Mouse (Mus musculus): ENCODE data around the gene Chpt1.
"Not testable (repeated sequence)": the region's sequence is repeated elsewhere in the genome, so short reads cannot be mapped to it uniquely, and the experiment has no call there.

Gene Chpt1

DNA sequence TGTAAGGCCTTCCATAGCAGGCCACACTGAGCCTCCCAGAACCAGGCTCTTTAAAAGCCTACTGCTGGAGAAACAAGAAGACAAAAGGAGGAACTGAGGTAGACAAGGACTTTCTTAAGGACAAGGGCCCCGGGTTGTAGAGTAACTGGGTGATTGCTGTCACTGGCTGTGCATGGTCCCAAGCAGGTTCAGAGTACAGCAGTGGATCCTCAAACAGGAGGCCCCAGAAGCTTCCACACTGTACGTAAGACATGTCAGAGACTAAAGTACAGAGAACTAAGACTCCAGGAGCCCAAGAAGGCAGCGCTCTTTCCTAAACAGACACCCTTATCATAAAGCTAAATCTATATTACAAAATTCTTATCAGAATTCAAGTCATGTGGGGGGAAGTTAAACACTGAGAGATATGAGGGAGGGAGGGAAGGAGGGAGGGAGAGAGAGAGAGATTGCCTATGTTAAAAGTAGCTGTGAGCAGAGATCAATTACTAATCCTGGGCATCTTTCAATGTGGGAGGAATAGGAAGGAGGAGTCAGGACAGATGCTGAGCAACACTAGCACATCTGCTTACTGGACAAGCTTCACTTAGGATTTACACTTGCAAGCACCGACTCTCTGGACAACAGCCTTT is 8.8 kb downstream of the Chpt1 start:
- in situ Hi-C loops (cut with MboI): no loop called here

DNA sequence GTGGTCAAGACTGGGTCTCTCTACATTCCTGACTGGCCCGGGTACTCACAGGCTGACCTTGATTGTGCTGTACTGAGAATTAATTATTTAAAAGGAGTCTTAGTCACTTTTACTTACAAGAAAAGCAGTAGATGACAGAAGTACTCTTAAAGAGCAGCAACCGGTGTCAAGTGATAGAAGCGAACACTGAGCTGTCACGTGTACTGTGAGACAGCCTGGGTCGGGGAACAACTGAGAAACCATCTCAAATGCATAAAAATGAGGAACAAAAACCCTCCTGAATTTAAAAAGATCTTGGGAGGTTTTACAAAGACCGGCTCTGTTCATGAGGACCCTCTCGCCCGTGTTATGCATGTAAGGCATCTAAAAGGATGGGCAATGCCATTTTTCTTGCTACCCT is 11.2 kb downstream of the Chpt1 start:
- in situ Hi-C loops (cut with MboI): no loop called here

DNA sequence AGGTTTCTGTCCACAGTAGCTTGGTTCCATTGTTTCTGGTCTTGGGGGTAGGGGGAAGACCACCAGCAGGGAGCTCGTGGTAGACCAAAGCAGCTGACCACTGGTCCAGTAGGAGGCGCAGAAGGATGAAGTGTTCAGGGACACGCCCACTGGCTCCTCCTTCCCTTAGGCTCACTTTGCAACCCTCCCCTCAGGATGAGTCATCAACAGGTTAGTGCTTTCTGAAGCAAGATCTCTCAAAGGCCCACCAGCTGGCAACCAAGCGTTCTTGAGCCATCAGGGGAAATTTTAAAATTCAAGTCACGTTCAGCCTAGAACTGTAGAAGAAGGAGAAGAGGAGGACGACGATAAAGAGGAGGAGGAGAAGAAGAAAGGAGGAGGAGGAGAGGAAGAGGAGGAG is 12.2 kb downstream of the Chpt1 start:
- in situ Hi-C loops (cut with MboI): no loop called here

DNA sequence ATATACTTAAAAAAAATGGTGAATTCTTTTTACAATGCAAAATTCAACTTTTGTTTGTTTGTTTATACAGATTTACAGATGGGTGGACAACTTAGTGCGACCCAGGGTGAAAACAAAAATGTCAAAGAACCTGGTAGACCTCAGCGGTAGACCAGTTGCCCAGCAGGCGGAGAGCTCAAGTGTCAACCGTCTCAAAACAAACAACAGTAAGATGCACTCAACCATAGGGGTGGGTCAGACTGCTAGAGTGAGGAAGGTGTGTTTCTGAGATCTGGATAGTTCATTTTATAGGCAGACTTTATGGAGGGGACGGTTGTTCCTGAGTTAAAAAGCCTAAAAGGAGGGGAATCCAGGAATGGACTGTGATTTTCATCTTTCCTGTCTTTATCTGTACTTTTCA is 15.2 kb downstream of the Chpt1 start:
- in situ Hi-C loops (cut with MboI): no loop called here

DNA sequence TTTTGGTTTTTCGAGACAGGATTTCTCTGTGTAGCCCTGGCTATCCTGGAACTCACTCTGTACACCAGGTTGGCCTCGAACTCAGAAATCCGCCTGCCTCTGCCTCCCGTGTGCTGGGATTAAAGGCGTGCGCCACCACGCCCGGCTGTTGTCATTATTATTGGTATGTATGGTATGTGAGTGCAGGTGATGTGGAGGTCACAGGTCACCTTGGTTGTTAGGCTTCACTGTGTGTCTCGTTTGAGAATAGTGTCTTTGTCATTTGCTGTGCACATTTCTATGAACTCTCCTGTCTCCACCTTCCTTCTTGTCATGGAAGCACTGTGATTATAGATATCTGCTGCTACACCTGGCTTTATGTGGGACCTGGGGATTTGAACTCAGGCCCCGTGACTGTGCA is 21.0 kb downstream of the Chpt1 start:
- in situ Hi-C loops (cut with MboI): not testable (repeated sequence)

DNA sequence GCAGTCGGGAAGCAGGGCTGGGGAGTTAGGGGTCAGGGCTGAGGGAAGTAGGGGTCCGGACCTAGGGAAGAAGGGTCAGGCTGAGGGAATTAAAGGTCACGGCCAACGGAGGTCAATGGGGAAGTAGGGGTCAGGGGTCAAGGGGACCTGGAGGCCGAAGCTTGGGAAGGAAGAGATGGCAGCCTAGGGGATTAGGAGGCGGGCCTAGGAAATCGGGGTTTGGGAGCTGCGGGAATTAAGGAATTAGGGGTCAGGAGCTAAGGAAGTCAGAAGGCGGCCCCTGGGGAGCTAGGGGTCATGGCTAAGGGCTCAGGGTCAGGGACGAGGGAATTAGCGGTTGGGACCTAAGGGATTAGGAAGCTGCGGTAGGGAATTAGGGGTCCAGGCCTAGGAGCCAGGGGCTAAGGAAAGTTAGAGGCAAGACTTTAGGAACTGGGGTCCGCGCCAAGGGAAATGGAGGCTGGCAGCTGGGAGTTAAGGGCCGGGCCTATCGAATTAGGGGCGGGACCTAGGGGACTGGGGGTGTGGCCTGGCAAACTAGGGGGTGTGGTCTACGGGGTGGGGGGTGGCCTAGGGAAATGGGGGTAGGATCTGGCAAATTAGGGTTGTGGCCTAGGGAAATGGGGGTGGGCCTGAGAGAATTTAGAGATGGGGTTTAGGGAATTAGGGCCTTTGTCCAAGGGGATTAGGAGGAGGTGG is 43.6 kb downstream of the Chpt1 start:
- in situ Hi-C loops (cut with MboI): no loop called here

DNA sequence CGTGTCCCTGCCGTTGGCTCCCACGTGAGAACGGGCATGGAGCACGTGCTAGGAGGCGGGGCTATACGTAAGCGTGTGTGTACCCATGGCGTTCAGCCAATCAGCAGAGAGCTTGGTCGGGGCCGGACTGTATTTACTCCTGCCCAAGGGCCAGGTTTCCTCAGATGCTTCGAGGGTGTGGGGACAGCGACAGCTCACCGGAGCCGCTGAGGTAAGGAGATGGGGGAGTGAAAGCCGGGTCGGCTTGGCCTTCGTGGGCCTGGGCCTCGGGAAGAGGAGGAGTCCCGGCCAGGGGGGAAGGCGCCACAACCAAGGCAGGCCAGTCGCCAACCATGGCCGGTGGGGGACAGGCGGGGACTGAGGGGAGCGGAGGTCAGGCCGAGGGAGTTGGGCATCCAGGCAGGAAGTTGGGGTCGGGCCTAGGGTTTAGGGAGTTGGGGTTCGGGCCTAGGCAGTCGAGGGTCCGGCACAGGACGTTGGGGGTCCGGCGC is 44.3 kb downstream of the Chpt1 start, which contains the start of gene Sycp3:
Gene Sycp3, plus strand, starts transcription at position 68 of the 491 bp plus-strand sequence.
- in situ Hi-C loops (cut with MboI): no loop called here

DNA sequence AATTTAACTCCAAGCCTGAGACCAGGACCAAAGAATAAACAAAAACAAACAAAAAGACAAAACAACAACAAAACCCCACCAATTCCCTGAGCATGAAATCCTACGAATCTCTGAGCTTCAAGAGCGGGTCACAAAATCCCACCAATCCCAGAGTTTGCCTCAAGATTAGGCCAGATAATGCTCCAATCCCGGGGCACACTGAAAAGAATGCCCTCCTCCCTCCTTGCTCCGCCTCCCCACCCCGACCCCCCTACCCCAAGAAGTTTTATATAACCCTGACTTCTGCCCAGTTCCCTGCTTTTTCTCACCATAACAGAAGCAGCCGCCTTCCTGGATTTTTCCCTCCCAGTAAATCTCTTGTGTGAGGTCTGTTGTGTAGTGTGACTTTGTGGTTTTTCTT is 46.1 kb downstream of the Chpt1 start:
- in situ Hi-C loops (cut with MboI): no loop called here

DNA sequence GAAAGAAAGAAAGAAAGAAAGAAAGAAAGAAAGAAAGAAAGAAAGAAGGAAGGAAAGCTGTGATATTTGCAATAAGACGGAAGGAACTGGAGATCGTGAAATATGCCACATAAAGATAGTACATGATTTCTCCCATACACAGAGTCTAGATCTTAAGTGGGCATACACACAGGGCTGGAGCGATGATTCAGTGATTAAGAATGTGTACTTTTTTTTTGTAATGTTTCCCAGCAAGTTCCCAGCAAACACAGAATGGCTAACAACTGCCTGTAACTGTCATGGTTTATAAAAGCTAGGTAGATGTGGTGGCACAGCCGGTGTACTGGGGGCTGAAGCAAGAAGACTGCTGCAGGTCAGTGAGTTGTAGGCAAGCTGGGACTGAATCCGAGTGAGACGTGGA is 51.9 kb downstream of the Chpt1 start:
- in situ Hi-C loops (cut with MboI): no loop called here

DNA sequence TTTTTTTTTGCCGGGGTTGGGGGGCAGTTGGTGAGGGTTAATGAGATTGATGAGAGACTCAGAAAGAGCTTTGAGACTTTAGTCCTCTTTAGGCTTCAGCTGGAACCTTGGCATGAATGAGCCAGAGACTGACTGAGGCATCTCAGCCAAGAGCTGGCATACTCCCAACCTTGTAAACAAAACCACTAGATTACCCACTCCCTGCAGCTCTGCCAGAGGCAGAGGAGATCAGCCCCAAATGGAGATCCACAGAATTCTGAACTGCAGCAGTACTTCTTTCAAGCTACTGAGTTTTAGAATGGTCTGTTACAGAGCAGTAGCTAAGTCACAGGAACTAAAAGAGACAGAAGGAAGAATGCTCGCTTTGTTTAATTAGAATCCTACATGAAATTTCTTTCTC is 52.7 kb downstream of the Chpt1 start:
- in situ Hi-C loops (cut with MboI): no loop called here

DNA sequence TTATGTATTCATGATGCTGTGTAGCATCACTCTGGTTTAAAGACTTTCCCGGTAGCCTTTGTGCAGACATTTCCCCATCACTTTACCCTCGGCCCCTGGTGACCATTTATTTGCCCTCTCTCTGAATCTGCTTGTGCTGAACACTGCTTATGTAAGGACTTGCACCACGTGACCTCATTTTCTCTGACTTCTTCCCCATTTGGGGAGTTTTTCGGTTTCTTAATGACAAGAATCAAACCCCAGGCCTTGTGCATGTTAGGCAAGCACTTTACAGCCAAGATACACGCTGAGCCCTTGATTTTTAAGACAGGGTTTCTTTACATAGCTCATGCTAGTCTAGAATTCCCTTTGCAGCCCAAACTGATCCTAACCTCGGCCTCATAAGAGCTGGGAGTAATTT is 62.6 kb downstream of the Chpt1 start:
- in situ Hi-C loops (cut with MboI): no loop called here

DNA sequence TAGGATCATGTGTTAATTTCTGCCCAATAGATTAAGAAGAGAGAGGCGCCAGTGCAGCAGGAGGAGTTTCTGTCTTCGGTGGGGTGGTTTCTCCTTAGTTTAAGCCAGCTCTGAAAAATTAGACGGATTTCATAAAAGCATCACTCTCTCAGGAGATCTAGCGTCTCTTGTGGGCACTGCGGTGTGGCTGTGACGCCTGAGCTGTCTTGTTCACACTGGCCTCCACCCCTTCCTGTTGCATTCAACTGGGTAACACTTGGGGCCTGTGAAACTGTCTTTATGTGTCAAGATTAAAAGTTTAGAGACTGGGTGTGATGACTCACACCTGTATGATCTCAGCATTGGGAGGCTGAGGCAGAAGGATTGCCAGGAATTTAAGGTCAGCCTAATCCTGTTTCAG is 75.9 kb downstream of the Chpt1 start:
- in situ Hi-C loops (cut with MboI): loop anchor here (5.0 kb wide), 1 partner anchor 46 kb away; no protein-coding TSS in a partner anchor

DNA sequence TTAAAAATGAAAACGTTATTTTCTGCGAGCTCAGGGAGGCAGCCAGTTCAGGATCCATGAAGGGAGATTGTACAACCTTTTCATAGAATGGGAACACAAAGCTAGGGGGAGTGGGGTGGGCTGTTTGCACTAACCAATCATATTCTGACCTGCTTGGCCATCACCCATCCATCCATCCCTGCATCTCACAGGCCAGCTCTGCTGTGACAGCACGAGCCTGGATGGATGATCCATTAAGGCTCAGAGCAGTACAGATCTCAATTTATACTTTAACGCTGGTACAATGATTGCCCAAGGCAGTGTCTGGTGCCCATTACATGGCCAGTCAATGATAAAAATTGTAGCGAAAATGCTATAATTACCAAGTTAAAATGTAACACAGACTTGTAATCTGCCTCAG is 77.0 kb downstream of the Chpt1 start:
- in situ Hi-C loops (cut with MboI): loop anchor here (5.0 kb wide), 1 partner anchor 45 kb away; no protein-coding TSS in a partner anchor

DNA sequence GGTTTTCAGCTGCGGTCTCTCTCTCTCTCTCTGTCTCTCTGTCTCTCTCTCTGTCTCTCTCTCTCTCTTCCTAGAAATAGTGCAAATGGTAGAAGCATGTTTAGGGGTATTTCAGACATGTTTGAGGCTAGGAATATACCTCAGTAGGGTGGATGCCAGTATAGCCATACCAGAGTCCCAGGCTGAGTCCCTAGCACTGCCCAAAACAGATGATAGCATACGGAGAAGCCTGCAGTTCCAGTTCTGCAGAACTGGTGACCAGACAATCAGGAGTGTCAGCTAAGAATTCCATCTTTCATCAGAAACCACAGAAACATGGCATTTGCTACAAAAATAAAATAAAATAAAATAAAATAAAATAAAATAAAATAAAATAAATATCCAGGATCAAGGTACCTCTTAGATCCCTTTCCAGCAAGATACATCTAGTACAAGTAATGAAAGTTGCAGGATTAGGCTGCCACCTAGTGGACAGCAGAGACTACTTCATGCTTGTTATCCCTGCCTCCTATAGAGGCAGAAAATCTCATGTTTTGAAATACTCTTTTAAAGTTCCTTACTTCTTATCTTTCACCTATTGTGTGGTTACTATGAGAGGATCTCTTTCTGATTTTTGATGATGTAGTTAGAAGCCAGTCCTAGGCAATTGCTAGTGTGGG is 77.6 kb downstream of the Chpt1 start:
- in situ Hi-C loops (cut with MboI): loop anchor here (5.0 kb wide), 1 partner anchor 44 kb away; no protein-coding TSS in a partner anchor

DNA sequence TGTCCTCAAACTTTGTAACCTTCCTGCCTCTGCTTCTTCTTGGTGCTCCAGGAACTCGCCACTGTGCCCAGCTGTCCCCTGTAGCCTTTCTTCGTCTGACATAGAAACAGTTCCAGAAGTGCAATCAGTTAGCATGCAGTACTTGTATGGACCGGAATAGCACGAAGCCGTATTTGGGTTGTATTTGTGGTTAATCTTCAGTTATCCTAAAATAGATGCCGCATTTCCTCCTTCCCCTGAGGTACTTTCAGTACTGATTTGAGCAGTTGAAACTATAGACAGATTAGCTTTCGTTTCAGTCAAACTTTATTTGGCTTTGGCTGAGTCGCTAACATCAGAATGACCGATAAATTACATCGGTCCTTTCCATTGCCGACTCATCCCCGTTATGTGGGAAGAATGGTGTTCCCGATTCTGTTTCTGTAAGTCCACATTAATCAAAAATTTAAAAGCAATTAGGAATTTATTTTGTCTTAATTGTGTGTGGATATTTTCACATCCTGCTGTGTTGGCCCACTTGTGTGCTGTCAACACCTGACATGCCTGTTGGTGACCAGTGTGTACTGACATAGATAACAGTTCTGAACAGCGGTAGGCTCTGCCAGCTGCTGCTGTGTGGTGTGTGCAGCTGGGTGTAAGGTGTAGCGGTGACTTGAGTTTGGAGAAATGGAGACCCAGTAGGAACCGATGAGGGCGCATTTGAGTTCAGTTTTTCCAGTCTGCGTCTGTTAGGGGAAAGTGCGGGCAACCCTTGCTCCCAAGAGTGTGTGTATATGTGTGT is 83.0 kb downstream of the Chpt1 start:
- in situ Hi-C loops (cut with MboI): no loop called here

DNA sequence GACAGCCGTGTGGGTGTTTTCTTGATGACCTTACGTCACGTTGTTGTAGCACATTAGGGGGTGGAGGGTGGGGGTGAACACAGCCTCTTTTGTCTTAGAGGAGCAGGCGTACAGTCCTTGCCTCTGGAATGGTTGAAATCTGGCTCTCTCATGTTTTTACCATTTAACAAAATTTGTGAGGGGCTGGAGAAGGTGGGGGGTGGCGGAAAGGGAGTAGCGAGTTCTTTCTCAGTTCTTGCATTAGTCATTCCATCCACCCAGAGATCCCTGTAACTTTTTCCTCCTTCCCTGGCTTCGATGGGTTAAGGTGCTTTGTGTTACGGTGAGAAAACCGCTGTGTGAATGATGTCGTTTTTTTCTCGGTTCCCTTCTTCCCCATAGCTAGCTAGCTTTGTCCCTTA is 83.7 kb downstream of the Chpt1 start:
- in situ Hi-C loops (cut with MboI): no loop called here

DNA sequence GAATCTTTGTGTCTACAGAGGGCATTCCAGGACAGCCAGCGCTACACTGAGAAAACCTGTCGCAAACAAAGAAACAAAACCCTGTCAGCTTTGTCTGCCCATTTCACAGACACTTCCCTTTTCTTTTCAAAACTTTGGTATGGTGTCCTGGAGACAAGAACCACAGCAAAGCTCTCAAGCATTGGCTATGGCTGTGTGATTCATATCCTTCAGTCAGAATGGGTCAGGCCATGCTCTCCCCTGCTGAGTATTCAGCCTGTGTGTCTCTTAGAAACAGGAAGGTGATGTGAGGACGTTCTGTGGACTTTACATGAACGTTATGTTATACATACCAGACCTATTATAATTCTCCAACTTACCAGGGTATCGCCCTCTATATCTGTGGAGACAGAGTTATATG is 86.2 kb downstream of the Chpt1 start:
- in situ Hi-C loops (cut with MboI): no loop called here

DNA sequence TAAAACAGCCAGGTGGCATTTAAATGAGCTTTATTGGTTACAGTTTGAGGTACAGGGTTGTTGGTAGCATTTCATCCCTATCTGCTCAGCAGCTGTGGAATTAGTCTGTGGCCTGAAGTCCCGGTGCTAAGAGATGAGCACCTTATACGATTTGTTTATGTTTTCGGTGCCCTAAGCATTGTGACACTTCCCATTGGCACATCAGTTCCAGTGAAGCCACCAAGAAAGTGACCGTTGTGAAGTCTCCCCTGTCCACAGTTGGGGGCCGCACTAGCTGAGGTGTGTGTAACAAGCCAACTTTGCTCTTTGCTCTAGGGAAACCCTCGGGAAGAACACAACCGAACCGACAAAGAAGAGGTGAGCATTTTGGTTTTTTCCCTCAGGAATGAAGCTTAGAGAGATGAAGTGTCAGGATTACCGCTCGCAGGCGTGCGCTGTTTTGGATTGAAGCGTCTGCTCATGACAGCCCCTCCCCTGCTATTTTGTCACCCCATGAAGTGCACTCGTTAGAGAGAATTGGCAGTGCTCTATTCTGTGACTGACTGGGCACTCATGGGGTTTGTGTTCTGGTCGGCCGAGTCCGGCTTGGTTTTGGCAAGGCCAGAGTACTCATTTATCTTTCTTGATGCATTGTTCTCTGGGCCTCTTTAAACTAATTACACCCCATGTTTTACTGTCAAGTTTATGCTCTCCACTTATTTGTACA is 91.4 kb downstream of the Chpt1 start:
- in situ Hi-C loops (cut with MboI): no loop called here

DNA sequence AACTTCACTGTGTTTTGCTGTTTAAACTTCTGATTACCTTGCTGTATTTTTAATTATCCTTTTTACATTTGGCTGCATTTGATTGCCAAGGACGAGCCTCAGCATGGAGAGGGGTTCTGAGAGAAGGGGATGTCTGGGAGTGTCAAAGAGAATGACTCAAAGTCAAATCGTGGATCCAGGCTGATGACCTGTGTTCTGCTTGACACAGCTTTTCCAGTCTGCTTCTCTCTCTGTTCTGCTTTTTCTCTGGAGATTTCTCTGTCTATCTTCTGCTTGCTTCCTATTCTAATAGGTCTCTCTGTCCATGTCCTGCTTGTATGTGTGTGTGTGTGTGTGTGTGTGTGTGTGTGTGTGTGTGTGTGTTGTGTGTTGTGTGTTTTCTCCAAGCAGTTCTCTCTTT is 94.1 kb downstream of the Chpt1 start:
- in situ Hi-C loops (cut with MboI): no loop called here

DNA sequence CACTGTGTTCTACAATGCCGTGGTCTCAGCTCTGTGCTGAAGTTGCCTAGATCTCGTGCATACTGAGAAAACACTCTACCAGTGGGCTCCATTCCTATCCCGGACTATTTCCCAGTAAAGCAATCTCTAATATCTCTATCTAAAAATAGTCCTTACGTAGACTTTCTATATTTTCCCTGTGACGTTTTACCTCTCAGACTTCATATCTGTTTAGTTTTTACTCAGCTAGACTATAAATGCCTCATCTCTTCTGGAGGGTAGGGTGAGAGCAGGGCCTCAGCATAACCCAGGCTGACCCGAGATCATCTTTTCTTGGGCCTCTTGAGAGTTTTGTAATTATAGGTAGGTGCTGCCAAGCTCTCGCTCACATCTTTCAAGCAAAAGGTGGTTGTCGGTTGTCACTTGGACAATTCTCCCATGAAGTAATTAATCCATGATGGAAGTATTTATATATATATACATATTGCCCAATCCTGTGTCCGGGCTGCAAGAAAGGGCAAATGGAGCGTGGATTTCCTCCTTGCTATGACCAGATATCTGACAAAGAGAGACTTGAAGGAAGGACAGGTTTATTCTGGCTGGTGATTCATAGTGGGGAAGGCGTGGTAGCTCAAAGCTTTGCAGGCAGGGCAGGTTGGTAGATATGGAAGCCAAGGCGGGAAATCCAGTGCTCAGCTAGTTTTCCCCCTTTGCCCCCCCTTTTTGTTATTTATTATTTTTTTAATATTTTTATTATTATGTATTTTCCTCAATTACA is 95.8 kb downstream of the Chpt1 start:
- in situ Hi-C loops (cut with MboI): no loop called here

DNA sequence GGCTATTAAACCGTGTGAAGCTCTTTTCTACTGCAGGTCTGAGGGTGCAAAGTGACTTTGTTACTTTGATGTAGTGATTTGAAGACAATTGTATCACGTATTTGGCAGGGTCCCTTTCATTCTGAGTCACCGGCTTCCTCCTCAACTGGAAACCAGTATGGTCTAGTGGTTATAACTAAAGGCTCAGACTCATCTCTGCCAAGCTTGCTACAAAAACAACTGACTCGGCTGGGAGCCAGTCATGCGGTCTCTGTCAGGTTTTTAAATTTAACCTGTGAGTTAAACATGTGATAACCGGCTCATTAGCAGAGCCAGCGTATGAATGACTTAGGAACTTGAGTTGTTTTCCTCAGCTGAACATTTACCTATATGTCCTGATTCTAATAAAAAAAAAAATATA is 98.1 kb downstream of the Chpt1 start:
- in situ Hi-C loops (cut with MboI): no loop called here
